Mouse (Mus musculus): ENCODE measurements around the gene Negr1.

- TF ChIP-seq CTCF (IDR thresholded peaks at IDR 0.05; ENCODE audit: control insufficient read depth, insufficient read depth, insufficient read length) (no peak), USF1 (IDR thresholded peaks at IDR 0.05; ENCODE audit: low read depth) (no peak), FOSL1 (IDR thresholded peaks at IDR 0.05; ENCODE audit: insufficient read depth, low read length, poor library complexity, severe bottlenecking) (no peak), CEBPB (IDR thresholded peaks at IDR 0.05; ENCODE audit: low read depth) (no peak), MYOD1 (IDR thresholded peaks at IDR 0.05; ENCODE audit: control insufficient read depth, insufficient read length, low read depth) (no peak), MAX (IDR thresholded peaks at IDR 0.05) (no peak), MYOG (IDR thresholded peaks at IDR 0.05; ENCODE audit: control insufficient read depth, extremely low read depth, insufficient read length) (no peak)
These were observed 148.6 kb downstream of the Negr1 start for GRCm38 (mm10) chr3:156710240-156710639.
